Mouse (Mus musculus): ENCODE measurements around the gene Efhb. TPM values are rescaled to one million over a fixed set of nuclear protein-coding genes. Genes with fewer than 3 reads are reported as not detected.
A peak's percentile ranks its signal among the peaks of the same experiment; 100 is the strongest.

Gene Efhb
- polyA plus RNA-seq, 1 experiment from 2014 or later = 0.33 TPM

DNA sequence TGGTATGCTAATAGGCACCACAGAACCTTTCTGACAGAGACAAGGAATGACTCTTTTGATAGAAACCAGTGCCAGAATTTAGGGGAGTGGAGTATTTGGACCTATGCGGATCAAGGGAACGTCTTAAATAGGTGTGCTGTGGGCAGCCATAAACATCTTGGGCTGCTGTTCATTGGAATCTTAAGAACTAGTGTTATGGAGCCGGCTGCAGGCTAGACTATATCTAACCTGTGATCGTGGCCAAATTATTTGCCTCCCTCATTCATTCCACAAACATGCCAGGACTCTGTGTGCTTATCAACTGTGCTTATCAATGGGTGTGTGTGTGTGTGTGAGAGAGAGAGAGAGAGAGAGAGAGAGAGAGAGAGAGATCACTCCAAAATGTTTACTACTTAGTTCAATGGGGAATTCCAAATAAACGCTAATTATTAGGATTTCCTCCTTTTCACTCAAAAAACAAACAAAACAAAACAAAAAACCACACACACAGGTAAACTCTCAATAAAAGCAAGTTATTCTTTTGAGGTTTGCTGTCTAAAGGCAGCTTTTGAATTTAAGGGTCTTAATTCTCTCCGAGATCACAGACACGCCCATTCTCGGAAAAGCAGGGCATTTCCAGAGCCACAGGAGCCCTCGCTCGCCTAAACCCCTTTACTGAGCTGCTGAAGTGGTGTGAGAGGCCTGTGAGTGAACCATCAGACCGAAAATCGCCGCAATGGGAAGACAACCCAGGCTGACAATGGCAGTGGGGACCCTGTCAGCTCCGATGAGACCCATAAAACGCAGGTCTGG lies 15.1 kb upstream of the Efhb start:
- Histone ChIP-seq H3K27ac (ENCODE audit: low read depth, low read length) (peak overlapping the region; percentile 98), H3K36me3 (ENCODE audit: control insufficient read depth, insufficient read depth, low read length) (no peaks in the 10 kb centered on the region), H3K9ac (ENCODE audit: low read depth, low read length) (peak overlapping the region; percentile 98), H3K4me1 (ENCODE audit: control insufficient read depth, insufficient read depth, low read length) (peaks cover 11% of the 10 kb centered on the region; the same call in 1 of the 2 replicates), H3K4me2 (peak overlapping the region; percentile 72), H3K27me3 (ENCODE audit: control insufficient read depth, insufficient read depth, low read length) (no peaks in the 10 kb centered on the region), H3K9me3 (replicated peaks; ENCODE audit: control insufficient read depth, low read length) (no peaks in the 10 kb centered on the region), H3K4me3 (ENCODE audit: low read depth, low read length) (peak overlapping the region; percentile 98)
- 6% methylated on average over 15 of the region's 15 CpGs for WGBS (ENCODE audit: insufficient replicate concordance)
- ATAC-seq (replicated peaks; ENCODE audit: insufficient number of reproducible peaks, low FRiP score, low TSS enrichment) = no peak

DNA sequence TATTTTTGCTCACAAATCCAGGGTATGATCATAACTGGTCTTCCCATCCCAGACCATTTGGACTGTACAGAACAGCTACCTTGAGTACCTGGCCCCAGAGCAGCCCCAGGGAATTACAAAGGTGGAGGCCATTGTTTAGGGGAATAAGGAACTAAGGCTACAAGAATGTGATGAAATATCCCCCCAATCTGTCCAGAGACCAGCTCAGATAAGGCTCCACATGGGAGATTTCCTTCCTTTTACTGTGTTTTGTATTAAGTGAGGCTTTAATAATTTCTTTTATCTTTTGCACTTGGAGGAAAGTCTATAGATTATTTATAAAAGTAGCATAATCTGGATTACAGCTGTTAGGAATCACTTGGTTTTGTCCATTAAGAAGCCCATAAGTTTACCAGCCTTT lies 5.6 kb upstream of the Efhb start:
- no peak overlapping the region for H3K9ac ChIP-seq (ENCODE audit: low read depth, low read length)
- no peak overlapping the region for H3K4me3 ChIP-seq (ENCODE audit: low read depth, low read length)
- no peaks in the 10 kb centered on the region for H3K36me3 ChIP-seq (ENCODE audit: control insufficient read depth, insufficient read depth, low read length)
- ATAC-seq (replicated peaks; ENCODE audit: insufficient number of reproducible peaks, low FRiP score, low TSS enrichment) = no peak
- no peak overlapping the region for H3K4me2 ChIP-seq
- H3K4me1 ChIP-seq (ENCODE audit: control insufficient read depth, insufficient read depth, low read length) = no peaks in the 10 kb centered on the region
- no peak overlapping the region for H3K27ac ChIP-seq (ENCODE audit: low read depth, low read length)
- H3K9me3 ChIP-seq (replicated peaks; ENCODE audit: control insufficient read depth, low read length) = no peaks in the 10 kb centered on the region
- H3K27me3 ChIP-seq (ENCODE audit: control insufficient read depth, insufficient read depth, low read length) = no peaks in the 10 kb centered on the region

DNA sequence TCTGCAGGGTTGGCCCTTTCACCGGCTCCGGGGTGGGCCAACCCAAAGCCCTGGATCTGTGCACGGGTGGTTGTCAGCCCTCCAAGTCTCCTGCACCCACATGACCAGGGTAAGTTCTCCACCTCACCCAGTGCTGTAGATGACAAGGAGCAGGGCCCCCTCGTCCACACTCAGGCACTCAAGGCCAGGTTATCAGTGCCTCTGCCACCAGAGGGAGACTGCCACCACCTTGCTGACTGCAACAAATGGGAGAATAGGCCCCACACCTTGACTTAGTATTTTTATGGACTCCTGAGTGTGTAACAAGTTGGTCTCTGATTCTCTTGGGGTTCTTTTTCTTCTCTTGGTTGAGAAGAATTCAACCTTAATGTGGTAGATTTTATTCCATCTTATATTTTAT lies 2.4 kb upstream of the Efhb start:
- no peak overlapping the region for H3K4me3 ChIP-seq (ENCODE audit: low read depth, low read length)
- no peaks in the 10 kb centered on the region for H3K27me3 ChIP-seq (ENCODE audit: control insufficient read depth, insufficient read depth, low read length)
- H3K4me1 ChIP-seq (ENCODE audit: control insufficient read depth, insufficient read depth, low read length) = no peaks in the 10 kb centered on the region
- no peak for ATAC-seq (replicated peaks; ENCODE audit: insufficient number of reproducible peaks, low FRiP score, low TSS enrichment)
- H3K36me3 ChIP-seq (ENCODE audit: control insufficient read depth, insufficient read depth, low read length) = no peaks in the 10 kb centered on the region
- 46% methylated on average over 4 of the region's 4 CpGs for WGBS (ENCODE audit: insufficient replicate concordance)
- H3K4me2 ChIP-seq = no peak overlapping the region
- H3K9me3 ChIP-seq (replicated peaks; ENCODE audit: control insufficient read depth, low read length) = no peaks in the 10 kb centered on the region
- no peak overlapping the region for H3K27ac ChIP-seq (ENCODE audit: low read depth, low read length)
- H3K9ac ChIP-seq (ENCODE audit: low read depth, low read length) = no peak overlapping the region

DNA sequence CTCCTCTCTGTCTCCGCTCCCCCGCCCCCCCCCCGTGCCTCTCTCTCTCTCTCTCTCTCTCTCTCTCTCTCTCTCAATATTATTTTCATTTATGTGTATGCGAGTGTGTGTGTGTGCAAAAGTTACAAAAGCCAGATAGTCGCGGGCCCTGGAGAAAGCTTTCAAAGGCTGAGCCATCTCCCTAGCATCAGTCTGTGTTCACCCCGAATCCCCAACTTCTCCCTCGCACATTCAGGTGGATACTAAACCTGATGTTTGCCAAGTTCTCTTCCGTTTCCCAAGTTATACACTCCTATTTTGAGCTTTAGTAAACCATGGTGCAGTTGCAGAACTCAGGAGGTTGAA lies 347 bp upstream of the Efhb start:
- 0 out of 2 replicates have a peak, but pooled peaks have one; percentile 28 for ATAC-seq (replicated peaks; ENCODE audit: insufficient number of reproducible peaks, low FRiP score, low TSS enrichment)
- Histone ChIP-seq H3K27me3 (ENCODE audit: control insufficient read depth, insufficient read depth, low read length) (no peaks in the 10 kb centered on the region), H3K27ac (ENCODE audit: low read depth, low read length) (no peak overlapping the region), H3K9ac (ENCODE audit: low read depth, low read length) (peak overlapping the region; percentile 66), H3K4me3 (ENCODE audit: low read depth, low read length) (peak overlapping the region; percentile 49), H3K9me3 (replicated peaks; ENCODE audit: control insufficient read depth, low read length) (no peaks in the 10 kb centered on the region), H3K4me2 (peak overlapping the region; percentile 76), H3K36me3 (ENCODE audit: control insufficient read depth, insufficient read depth, low read length) (no peaks in the 10 kb centered on the region), H3K4me1 (ENCODE audit: control insufficient read depth, insufficient read depth, low read length) (no peaks in the 10 kb centered on the region)
- 21% methylated on average over 8 of the region's 9 CpGs for WGBS (ENCODE audit: insufficient replicate concordance)

DNA sequence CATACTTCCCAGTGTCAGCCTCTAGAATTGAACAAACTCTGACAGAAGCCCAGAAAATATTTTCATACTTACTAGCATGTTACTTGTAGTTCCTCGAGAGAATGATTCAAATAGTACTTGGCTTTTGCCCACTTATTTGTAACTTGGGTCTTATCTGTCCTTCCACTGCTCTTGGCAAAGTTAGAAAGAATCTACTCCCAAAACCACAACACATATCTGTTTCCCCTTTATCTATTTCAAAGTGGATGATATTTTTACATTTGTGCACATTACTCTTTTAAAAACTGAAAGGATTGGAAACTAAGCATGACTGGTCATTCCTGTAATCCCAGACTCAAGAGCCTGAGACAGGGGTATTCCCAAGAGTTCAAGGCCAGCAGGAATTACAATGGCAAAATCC lies 6.4 kb downstream of the Efhb start:
- H3K4me1 ChIP-seq (ENCODE audit: control insufficient read depth, insufficient read depth, low read length) = no peaks in the 10 kb centered on the region
- H3K9ac ChIP-seq (ENCODE audit: low read depth, low read length) = no peak overlapping the region
- H3K4me3 ChIP-seq (ENCODE audit: low read depth, low read length) = no peak overlapping the region
- H3K4me2 ChIP-seq = no peak overlapping the region
- no peak for ATAC-seq (replicated peaks; ENCODE audit: insufficient number of reproducible peaks, low FRiP score, low TSS enrichment)
- H3K27me3 ChIP-seq (ENCODE audit: control insufficient read depth, insufficient read depth, low read length) = no peaks in the 10 kb centered on the region
- WGBS (ENCODE audit: insufficient replicate concordance) = 57% methylated on average over 1 of the region's 1 CpGs
- H3K36me3 ChIP-seq (ENCODE audit: control insufficient read depth, insufficient read depth, low read length) = no peaks in the 10 kb centered on the region
- H3K27ac ChIP-seq (ENCODE audit: low read depth, low read length) = no peak overlapping the region
- H3K9me3 ChIP-seq (replicated peaks; ENCODE audit: control insufficient read depth, low read length) = no peaks in the 10 kb centered on the region; the same call in 1 of the 2 replicates

DNA sequence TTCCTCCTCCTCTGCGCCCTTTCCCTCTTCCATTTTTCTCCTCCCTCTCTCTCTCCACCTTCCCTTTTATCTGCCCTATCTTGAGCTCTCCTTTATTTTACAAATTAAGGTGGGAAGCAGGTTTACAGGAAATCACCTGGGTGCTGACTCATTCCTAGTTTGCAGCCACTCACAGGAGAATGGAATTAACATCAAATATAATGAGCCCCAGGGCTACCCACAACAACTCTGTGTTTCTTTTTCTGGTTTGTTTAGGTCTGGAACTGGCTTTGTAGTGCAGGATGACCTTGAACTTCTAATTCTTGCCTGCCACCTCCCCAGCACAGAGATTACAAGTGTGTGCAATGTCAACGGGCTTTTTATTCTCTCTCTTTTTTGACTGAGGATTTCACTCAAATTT lies 7.0 kb downstream of the Efhb start:
- Histone ChIP-seq H3K27ac (ENCODE audit: low read depth, low read length) (no peak overlapping the region), H3K9ac (ENCODE audit: low read depth, low read length) (no peak overlapping the region), H3K9me3 (replicated peaks; ENCODE audit: control insufficient read depth, low read length) (no peaks in the 10 kb centered on the region; the same call in 1 of the 2 replicates), H3K27me3 (ENCODE audit: control insufficient read depth, insufficient read depth, low read length) (no peaks in the 10 kb centered on the region), H3K36me3 (ENCODE audit: control insufficient read depth, insufficient read depth, low read length) (no peaks in the 10 kb centered on the region), H3K4me3 (ENCODE audit: low read depth, low read length) (no peak overlapping the region), H3K4me2 (no peak overlapping the region), H3K4me1 (ENCODE audit: control insufficient read depth, insufficient read depth, low read length) (no peaks in the 10 kb centered on the region)
- ATAC-seq (replicated peaks; ENCODE audit: insufficient number of reproducible peaks, low FRiP score, low TSS enrichment) = no peak
- WGBS (ENCODE audit: insufficient replicate concordance) = 69% methylated on average over 2 of the region's 2 CpGs

DNA sequence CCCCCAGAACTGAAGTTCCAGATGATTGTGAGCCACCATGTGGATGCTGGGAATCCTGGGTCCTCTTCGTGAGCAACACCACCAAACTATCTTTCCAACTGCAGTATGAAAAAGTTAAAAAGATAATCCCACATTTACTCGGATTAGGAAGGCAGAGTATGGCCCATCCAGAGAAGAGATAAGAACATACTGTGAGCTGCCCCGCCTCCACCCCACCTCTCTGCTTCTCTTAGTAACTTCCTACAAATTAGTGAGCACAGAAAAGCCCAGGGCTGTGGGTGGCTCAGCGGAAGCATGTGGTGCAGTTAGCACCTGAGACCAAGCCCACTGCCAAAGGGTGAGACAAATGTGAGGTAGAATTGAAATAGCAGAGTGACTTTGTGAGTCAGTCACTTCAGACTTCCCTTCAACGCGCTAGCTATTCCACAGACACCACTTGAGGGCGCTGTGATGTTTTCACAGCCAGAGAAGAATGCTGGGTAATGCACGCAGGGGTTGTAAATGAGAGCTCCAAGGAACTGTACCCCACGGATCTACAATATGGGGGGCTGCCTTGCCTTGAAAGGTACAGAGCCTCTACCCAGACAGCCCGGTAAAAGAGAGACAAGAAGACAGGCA lies 60.3 kb downstream of the Efhb start:
- no peaks in the 10 kb centered on the region for H3K9me3 ChIP-seq (replicated peaks; ENCODE audit: control insufficient read depth, low read length)
- H3K4me2 ChIP-seq = peak overlapping the region; percentile 37; the same call in 1 of the 2 replicates
- 0 out of 2 replicates have a peak overlapping the region, but pooled peaks have one; percentile 5 for H3K9ac ChIP-seq (ENCODE audit: low read depth, low read length)
- no peak overlapping the region for H3K27ac ChIP-seq (ENCODE audit: low read depth, low read length)
- no peak overlapping the region for H3K4me3 ChIP-seq (ENCODE audit: low read depth, low read length)
- 27% methylated on average over 10 of the region's 10 CpGs for WGBS (ENCODE audit: insufficient replicate concordance)
- no peak for ATAC-seq (replicated peaks; ENCODE audit: insufficient number of reproducible peaks, low FRiP score, low TSS enrichment)
- no peaks in the 10 kb centered on the region for H3K4me1 ChIP-seq (ENCODE audit: control insufficient read depth, insufficient read depth, low read length)
- H3K27me3 ChIP-seq (ENCODE audit: control insufficient read depth, insufficient read depth, low read length) = no peaks in the 10 kb centered on the region
- no peaks in the 10 kb centered on the region for H3K36me3 ChIP-seq (ENCODE audit: control insufficient read depth, insufficient read depth, low read length)

DNA sequence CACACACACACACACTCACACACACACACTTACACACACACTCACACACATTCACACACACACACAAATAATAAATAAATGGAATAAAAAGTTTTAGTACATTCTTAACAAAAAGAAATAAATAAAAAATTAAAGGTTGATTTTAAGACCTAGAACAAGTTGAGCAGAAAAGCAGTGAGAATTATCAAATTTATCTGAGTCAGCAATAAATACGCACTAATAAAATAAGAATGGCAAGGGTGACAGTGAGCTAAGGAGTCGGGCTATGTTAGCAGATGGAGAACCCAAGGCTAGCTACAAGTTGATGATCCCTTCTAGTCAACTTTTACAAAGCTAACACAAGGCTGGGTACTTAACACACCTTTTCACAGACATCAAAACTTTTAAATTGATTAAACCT lies 69.9 kb downstream of the Efhb start:
- Histone ChIP-seq H3K9me3 (replicated peaks; ENCODE audit: control insufficient read depth, low read length) (no peaks in the 10 kb centered on the region), H3K36me3 (ENCODE audit: control insufficient read depth, insufficient read depth, low read length) (no peaks in the 10 kb centered on the region), H3K4me1 (ENCODE audit: control insufficient read depth, insufficient read depth, low read length) (no peaks in the 10 kb centered on the region), H3K4me2 (no peak overlapping the region), H3K9ac (ENCODE audit: low read depth, low read length) (no peak overlapping the region), H3K27me3 (ENCODE audit: control insufficient read depth, insufficient read depth, low read length) (no peaks in the 10 kb centered on the region), H3K27ac (ENCODE audit: low read depth, low read length) (no peak overlapping the region), H3K4me3 (ENCODE audit: low read depth, low read length) (no peak overlapping the region)
- ATAC-seq (replicated peaks; ENCODE audit: insufficient number of reproducible peaks, low FRiP score, low TSS enrichment) = no peak
- 75% methylated on average over 2 of the region's 2 CpGs for WGBS (ENCODE audit: insufficient replicate concordance)

DNA sequence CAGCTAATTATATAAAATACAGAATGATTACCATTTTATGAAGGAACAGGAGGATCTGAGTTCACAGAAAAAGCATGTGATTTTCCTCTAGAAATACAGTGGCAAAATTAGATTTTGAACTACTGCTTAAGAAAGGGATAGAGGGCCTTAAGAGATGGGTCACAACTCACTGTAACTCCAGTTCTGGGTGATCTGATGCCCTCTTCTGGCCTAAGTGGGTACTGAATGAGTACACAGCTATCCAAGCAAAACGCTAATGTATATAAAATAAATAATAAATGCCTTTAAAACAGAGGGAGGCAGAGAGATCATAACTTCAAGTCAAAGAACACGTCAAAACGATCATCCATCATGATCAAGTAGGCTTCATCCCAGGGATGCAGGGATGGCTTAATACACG lies 73.6 kb downstream of the Efhb start:
- Histone ChIP-seq H3K4me1 (ENCODE audit: control insufficient read depth, insufficient read depth, low read length) (no peaks in the 10 kb centered on the region), H3K9me3 (replicated peaks; ENCODE audit: control insufficient read depth, low read length) (no peaks in the 10 kb centered on the region), H3K36me3 (ENCODE audit: control insufficient read depth, insufficient read depth, low read length) (no peaks in the 10 kb centered on the region), H3K4me2 (no peak overlapping the region), H3K27ac (ENCODE audit: low read depth, low read length) (no peak overlapping the region), H3K9ac (ENCODE audit: low read depth, low read length) (no peak overlapping the region), H3K27me3 (ENCODE audit: control insufficient read depth, insufficient read depth, low read length) (no peaks in the 10 kb centered on the region), H3K4me3 (ENCODE audit: low read depth, low read length) (no peak overlapping the region)
- ATAC-seq (replicated peaks; ENCODE audit: insufficient number of reproducible peaks, low FRiP score, low TSS enrichment) = no peak
- 35% methylated on average over 4 of the region's 4 CpGs for WGBS (ENCODE audit: insufficient replicate concordance)

All from heart, embryonic 11.5 days (tissue).